Mouse (Mus musculus) liver, embryonic 14.5 days (tissue): Measurements from ENCODE around the gene Rps6ka2. TPM values are rescaled to one million over a fixed set of nuclear protein-coding genes. Genes with fewer than 3 reads are reported as not detected.

Experiments
- ATAC-seq: fragments of 200-750 bp; cut with Nextera tagmentation; 2 replicates; pipeline ENCODE4 v1.8.0; 2017; ENCODE audit warnings: moderate number of reproducible peaks, mild to moderate bottlenecking, moderate library complexity; ENCODE audit not compliant: insufficient read depth
- DNase-seq, 3 experiments: peaks; one replicate each; pipeline ENCODE4 v3.0.0-alpha.2; 2012 to 2013; ENCODE audit warnings: low read depth in 3 of 3, low spot score in 3 of 3
- H3K27ac ChIP-seq: fragments of 300-500 bp; sonication (generic); 2 replicates; pipeline ENCODE4 v1.5.1; 2014; ENCODE audit warnings: moderate library complexity, mild to moderate bottlenecking, control low read depth, inconsistent platforms
- H3K27me3 ChIP-seq: fragments of 300-500 bp; sonication (generic); 2 replicates; pipeline ENCODE4 v1.6.1; 2014; ENCODE audit warnings: mild to moderate bottlenecking, low read length, moderate library complexity; ENCODE audit not compliant: control insufficient read depth, insufficient read depth
- H3K36me3 ChIP-seq: fragments of 300-500 bp; sonication (generic); replicated peaks from 2 replicates; pipeline ENCODE4 v1.6.1; 2014; ENCODE audit warnings: low read depth; ENCODE audit not compliant: control insufficient read depth, insufficient read depth
- H3K4me1 ChIP-seq, 2 experiments: fragments of 200-500 bp in 1 of 2; fragments of 300-500 bp in 1 of 2; sonication (generic) in 1 of 2; replicated peaks; 2 replicates each; pipeline ENCODE4 v1.6.1; 2012 to 2014; ENCODE audit warnings: antibody characterized with exemption in 1 of 2, inconsistent platforms in 1 of 2, low read length in 1 of 2; ENCODE audit not compliant: control insufficient read depth in 2 of 2, insufficient read depth in 2 of 2
- H3K4me2 ChIP-seq: fragments of 300-500 bp; sonication (generic); 2 replicates; pipeline ENCODE4 v1.6.1; 2014; ENCODE audit warnings: low read depth, mild to moderate bottlenecking, control low read depth, moderate library complexity
- H3K4me3 ChIP-seq, 2 experiments: fragments of 200-500 bp in 1 of 2; fragments of 300-500 bp in 1 of 2; sonication (generic) in 1 of 2; 2 replicates each; pipeline ENCODE4 v1.5.1; 2012 to 2014; ENCODE audit warnings: low read depth in 2 of 2, low read length in 2 of 2, mild to moderate bottlenecking in 2 of 2, control low read depth in 1 of 2, inconsistent platforms in 1 of 2, moderate library complexity in 1 of 2; ENCODE audit not compliant: insufficient read depth in 1 of 2
- H3K9ac ChIP-seq: fragments of 300-500 bp; sonication (generic); replicated peaks from 2 replicates; pipeline ENCODE4 v1.6.1; 2014; ENCODE audit warnings: mild to moderate bottlenecking, control low read depth, moderate library complexity
- H3K9me3 ChIP-seq: fragments of 300-500 bp; sonication (generic); 2 replicates; pipeline ENCODE4 v1.6.1; 2016; ENCODE audit warnings: low read length, mixed read lengths; ENCODE audit not compliant: control insufficient read depth
- CTCF ChIP-seq: IDR thresholded peaks from 2 replicates; pipeline ENCODE4 v1.5.1; 2016; ENCODE audit warnings: antibody characterized with exemption, low read depth, control low read depth
- EP300 ChIP-seq: IDR thresholded peaks from 2 replicates; pipeline ENCODE4 v1.6.1; 2016; ENCODE audit warnings: antibody characterized with exemption, low read depth
- WGBS: fragments of 180-500 bp; shearing (Covaris S2); extraction: QIAGEN DNeasy Blood & Tissue Kit; methylation state at CpG from one replicate; pipeline ENCODE4 v1.1.7; 2014; ENCODE audit not compliant: insufficient replicate concordance; 5-methylcytosine and 5-hydroxymethylcytosine counted together
- polyA plus RNA-seq, 2 experiments: library from polyadenylated mRNA; depleted of rRNA in 1 of 2; stranded (reverse) in 1 of 2; unstranded in 1 of 2; fragments of >200 nt; fragmentation: Nextera tagmentation in 1 of 2; extraction: Ambion mirVana in 1 of 2; gene quantifications; 2 replicates each; pipeline versions ENCODE4 v1.2.1 to v1.2.3; 2012 to 2014

The Rps6ka2 gene
- polyA plus RNA-seq, 2 experiments = 0.89 to 1.0 TPM

GRCm38 (mm10) chr17:7217791-7218329 is 47.9 kb downstream of the Rps6ka2 start:
- DNase-seq = no peak
- TF ChIP-seq EP300 (no peak), CTCF (no peak)
- Histone ChIP-seq H3K4me3 (no peak overlapping the region), H3K27ac (no peak overlapping the region), H3K4me1 (no peaks in the 10 kb centered on the region), H3K27me3 (no peaks in the 10 kb centered on the region), H3K4me2 (no peak overlapping the region), H3K36me3 (no peaks in the 10 kb centered on the region), H3K9me3 (no peaks in the 10 kb centered on the region), H3K9ac (no peak overlapping the region)
- no peak for ATAC-seq
- 66% methylated on average over 11 of the region's 11 CpGs for WGBS

- Histone ChIP-seq H3K4me3 (no peak overlapping the region), H3K27ac (no peak overlapping the region), H3K36me3 (no peaks in the 10 kb centered on the region), H3K9ac (no peak overlapping the region), H3K27me3 (no peaks in the 10 kb centered on the region), H3K9me3 (no peaks in the 10 kb centered on the region), H3K4me2 (no peak overlapping the region), H3K4me1 (no peaks in the 10 kb centered on the region)
- no peak for DNase-seq
- TF ChIP-seq CTCF (no peak), EP300 (no peak)
- WGBS = 64% methylated on average over 9 of the region's 9 CpGs
- no peak for ATAC-seq
Observed at GRCm38 (mm10) chr17:7218396-7218795, 48.5 kb downstream of the Rps6ka2 start.

GRCm38 (mm10) chr17:7219044-7219718 is 49.3 kb downstream of the Rps6ka2 start:
- Histone ChIP-seq H3K4me2 (no peak overlapping the region), H3K9ac (no peak overlapping the region), H3K9me3 (no peaks in the 10 kb centered on the region), H3K36me3 (no peaks in the 10 kb centered on the region), H3K27ac (no peak overlapping the region), H3K27me3 (no peaks in the 10 kb centered on the region), H3K4me1 (no peaks in the 10 kb centered on the region), H3K4me3 (no peak overlapping the region)
- 37% methylated on average over 11 of the region's 11 CpGs for WGBS
- ATAC-seq (no peak), DNase-seq (no peak)
- TF ChIP-seq EP300 (no peak), CTCF (no peak)

- Histone ChIP-seq H3K27ac (no peak overlapping the region), H3K36me3 (no peaks in the 10 kb centered on the region), H3K4me2 (no peak overlapping the region), H3K4me1 (no peaks in the 10 kb centered on the region), H3K4me3 (no peak overlapping the region), H3K9me3 (no peaks in the 10 kb centered on the region), H3K27me3 (no peaks in the 10 kb centered on the region), H3K9ac (no peak overlapping the region)
- TF ChIP-seq CTCF = no peak
- TF ChIP-seq EP300 = no peak
- ATAC-seq (no peak), DNase-seq (no peak)
- WGBS = 68% methylated on average over 4 of the region's 4 CpGs
Observed at GRCm38 (mm10) chr17:7221310-7221709, 51.4 kb downstream of the Rps6ka2 start.

GRCm38 (mm10) chr17:7222198-7222597 is 52.3 kb downstream of the Rps6ka2 start:
- H3K4me1 ChIP-seq = no peaks in the 10 kb centered on the region
- ATAC-seq (no peak), DNase-seq (no peak)
- 6% methylated on average over 3 of the region's 3 CpGs for WGBS
- TF ChIP-seq CTCF = no peak
- no peak for TF ChIP-seq EP300
- H3K9ac ChIP-seq = no peak overlapping the region
- no peak overlapping the region for H3K27ac ChIP-seq
- no peaks in the 10 kb centered on the region for H3K36me3 ChIP-seq
- H3K4me2 ChIP-seq = no peak overlapping the region
- no peaks in the 10 kb centered on the region for H3K9me3 ChIP-seq
- no peaks in the 10 kb centered on the region for H3K27me3 ChIP-seq
- no peak overlapping the region for H3K4me3 ChIP-seq
